Mouse (Mus musculus): ENCODE measurements around the gene Pex10.
"Not testable (repeated sequence)": the region's sequence is repeated elsewhere in the genome, so short reads cannot be mapped to it uniquely, and the experiment has no call there.

Pex10 gene

DNA sequence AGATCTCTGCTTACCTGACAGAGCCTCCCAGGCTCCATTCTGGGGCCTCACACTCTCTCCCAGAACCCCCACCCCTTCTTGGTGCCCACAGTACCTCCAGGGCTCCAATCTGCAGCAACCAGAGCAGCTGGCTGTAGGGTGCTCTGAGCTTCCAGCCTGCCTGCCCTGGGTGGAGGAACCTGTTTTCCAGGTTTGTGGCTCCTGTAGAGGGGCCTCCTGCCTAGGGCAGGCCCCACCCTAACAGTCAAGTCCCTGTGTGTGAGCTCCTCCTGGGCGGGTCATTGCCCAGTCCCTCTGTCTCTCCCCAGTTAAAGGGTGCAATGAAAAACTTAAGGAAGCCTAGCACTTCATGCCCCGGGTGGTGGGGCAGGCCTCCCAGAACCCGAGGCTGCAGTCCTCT, 2.9 kb upstream of the Pex10 start:
- in situ Hi-C loops (cut with MboI; ENCODE audit: low sequenced_read_pairs), result loop anchor here (10.0 to 25.0 kb wide), 3 partner anchors 102 to 902 kb away; partner anchors contain the start of genes Hes5, Megf6, Pank4 and Tprgl

DNA sequence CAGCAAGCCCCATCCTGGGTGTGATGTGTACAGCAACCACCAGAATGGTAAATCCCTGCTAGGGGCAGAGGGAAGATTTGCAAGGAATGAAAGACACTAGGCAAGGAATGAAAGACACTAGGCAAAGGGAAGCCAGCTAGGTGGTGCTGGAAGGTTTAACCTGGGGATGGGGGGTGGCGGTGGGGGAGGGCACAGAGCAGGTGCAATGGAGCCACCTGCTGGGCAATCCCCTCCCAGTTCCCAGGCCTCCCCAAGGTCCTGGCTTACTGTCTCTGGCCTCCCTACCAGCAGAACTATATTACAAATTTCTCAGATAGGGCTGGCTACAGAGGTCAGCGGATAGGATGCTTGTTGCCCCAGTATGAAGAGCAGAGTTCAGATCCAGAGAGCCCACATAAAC, 2.3 kb upstream of the Pex10 start:
- in situ Hi-C loops (cut with MboI; ENCODE audit: low sequenced_read_pairs), result loop anchor here (10.0 to 25.0 kb wide), 3 partner anchors 102 to 902 kb away; partner anchors contain the start of genes Hes5, Megf6, Pank4 and Tprgl

DNA sequence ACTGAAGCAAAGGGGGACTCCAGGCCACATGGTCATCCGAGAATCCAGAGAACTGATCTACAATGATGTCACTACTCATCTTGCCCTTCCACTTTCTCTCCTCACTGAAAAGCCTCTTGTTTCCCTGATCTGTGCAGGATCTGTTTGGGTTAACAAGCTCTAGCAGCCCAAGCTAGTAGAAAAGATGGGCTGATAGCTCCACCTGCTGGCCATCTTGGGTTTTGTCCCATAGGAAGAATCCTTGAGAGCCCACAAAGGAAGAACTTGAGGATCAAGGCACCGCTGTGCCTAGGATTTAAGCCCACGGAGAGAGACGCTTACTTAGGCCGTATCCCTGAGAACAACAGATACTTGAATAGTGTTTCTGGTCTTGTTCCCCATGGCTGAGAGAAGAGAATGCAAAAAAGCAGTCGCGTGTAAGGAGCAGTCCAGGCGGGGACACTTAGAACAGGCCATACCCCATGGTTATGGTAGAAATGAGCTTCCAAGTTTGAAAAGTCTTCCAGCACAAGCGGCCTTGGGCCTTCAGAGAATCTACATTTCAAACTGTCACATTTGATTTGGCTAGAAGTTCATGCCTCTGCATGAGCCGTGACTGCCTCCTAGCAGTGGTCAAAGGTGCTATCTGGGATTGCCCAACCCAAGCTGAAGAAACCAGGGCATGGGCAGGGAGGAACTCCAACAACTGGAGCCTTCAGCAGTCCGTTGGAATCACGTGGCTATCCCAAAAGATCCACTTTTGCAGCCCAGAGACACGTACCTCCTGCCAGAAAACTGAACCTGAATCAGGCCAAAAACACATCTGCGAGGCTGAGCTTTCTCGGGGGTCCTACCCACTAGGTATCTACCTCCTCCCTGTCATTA, 614 bp upstream of the Pex10 start:
- in situ Hi-C loops (cut with MboI; ENCODE audit: low sequenced_read_pairs), result loop anchor here (10.0 to 25.0 kb wide), 3 partner anchors 104 to 904 kb away; partner anchors contain the start of genes Hes5, Megf6, Pank4 and Tprgl

DNA sequence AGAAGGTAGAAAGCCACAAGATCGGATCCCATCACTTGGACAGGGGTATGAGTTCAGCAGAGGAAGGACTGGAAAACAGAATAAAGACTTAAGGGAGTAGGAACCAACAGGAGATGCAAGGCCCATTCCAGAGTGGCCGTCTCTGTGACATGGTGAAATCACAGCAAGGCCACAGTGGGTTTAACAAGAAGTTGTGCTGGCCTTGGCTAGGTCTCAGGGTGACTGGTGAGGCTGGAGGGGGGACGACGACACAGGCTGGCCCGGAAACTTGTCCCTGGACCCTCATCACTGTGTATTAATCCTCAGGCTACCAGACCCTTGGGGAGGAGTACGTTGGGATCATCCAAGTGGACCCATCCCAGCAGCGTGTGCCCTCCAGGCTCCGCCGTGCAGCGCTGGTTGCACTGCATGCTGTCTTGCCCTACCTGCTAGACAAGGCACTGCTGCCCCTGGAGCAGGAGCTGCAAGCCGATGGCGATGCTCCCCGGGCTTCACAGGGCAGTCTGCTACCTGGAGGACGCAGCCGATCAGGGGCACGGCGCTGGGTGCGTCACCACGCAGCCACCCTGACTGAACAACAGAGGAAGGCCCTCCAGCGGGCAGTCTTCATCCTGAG, 1.6 kb downstream of the Pex10 start:
- in situ Hi-C loops (cut with MboI; ENCODE audit: low sequenced_read_pairs), result loop anchor here (10.0 to 25.0 kb wide), 3 partner anchors 106 to 906 kb away; partner anchors contain the start of genes Hes5, Megf6, Pank4 and Tprgl

DNA sequence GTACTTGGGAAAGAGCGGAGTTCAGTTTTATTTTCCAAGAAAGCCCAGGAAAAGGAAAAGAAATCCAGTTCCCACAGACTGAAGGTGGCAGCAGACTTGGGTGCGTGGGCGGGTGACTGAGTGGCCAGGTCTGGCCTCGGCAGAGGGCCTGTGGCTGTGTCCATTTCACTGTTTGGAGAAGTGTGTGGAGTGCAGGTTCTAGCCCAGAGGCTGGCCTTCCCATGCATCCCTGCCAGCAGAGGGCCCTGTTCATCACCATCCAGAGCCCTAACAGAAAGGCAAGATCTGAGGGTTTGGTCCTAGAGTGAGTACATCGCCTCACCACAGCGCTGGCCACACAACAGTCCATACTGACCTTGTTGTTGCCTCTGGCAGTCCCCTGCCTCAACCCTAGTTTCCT, 2.4 kb downstream of the Pex10 start:
- in situ Hi-C loops (cut with MboI; ENCODE audit: low sequenced_read_pairs), result loop anchor here (10.0 to 25.0 kb wide), 3 partner anchors 107 to 907 kb away; partner anchors contain the start of genes Hes5, Megf6, Pank4 and Tprgl

DNA sequence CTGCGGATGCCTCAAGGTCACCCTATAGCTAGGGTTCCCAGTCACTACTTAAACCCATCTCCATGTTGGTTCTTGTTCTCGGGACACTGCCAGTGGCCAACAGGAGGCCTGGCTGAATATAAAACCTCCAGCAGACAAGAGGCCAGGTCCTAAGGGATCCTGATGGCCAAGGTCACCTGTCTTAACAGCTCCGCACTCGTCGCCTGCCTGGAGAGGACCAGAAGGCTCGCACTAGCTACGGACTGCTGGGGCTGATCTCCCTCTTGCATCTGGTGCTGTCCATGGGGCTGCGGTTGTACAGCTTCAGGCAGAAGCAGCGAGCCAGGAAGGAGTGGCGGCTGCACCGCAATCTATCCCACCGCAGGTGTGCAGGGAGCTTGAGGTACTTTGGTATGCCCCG, 3.4 kb downstream of the Pex10 start:
- in situ Hi-C loops (cut with MboI; ENCODE audit: low sequenced_read_pairs), result loop anchor here (25.0 kb wide), 2 partner anchors 108 to 908 kb away; partner anchors contain the start of genes Hes5, Megf6, Pank4 and Tprgl

DNA sequence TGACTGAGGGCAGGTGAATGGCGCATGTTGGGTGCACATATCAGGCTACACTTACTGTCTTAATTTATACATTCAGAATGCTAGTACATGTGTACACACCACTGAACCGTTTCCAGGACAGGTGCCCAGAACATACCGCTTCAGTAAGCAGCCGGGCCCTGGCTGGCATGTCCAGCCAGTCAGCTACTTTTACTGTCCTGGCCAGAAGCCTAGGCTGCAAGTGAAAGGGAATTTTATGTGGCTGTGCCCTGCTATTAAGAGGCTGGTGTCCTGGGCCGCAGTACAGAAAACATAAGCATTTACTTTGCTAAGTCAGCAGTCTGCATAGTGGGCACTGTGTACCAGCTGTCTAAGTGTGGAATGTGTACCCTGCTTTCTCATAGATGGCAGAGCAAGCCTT, 4.1 kb downstream of the Pex10 start:
- in situ Hi-C loops (cut with MboI; ENCODE audit: low sequenced_read_pairs), result loop anchor here (25.0 kb wide), 2 partner anchors 109 to 909 kb away; partner anchors contain the start of genes Hes5, Megf6, Pank4 and Tprgl

DNA sequence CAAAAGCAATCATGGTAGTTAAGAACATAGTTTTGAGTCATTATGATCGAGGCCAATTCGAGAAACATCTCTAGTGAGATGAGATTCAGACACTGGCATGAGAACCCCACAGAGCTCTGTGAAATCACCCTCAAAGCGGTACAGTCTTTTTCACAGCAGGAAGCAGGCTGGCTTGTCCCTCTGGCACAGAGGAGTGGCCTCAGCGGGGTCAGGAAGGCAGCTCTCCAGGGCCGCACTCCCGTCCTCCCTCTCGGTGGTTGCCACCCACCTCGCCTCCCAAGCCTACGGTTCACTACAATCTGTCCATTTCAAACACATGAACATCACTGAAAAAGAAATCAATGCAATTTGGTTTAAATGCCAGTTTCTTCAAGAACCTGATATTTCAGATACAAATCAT, 7.6 kb downstream of the Pex10 start:
- in situ Hi-C loops (cut with MboI; ENCODE audit: low sequenced_read_pairs), result loop anchor here (25.0 kb wide), 2 partner anchors 112 to 912 kb away; partner anchors contain the start of genes Hes5, Megf6, Pank4 and Tprgl

DNA sequence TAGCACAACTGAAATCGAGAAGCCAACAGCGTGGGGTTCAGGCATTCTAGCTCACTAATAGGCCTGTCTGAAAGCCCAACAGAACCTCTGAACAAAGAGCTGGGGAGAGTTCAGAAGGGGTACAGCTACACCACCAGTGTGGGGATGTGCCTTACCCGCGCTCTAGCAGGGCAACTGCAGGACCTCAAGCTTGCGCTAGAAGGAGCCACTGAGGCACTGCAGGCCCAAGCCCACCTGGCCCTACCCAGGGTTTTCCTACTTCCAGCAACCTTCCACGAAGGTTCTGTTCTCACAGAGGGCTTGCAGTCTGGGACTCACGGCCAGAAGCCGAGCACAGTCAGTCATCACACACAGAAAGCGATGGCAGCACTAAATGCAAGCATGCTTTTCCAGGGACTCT, 8.3 kb downstream of the Pex10 start:
- in situ Hi-C loops (cut with MboI; ENCODE audit: low sequenced_read_pairs), result no loop called here

DNA sequence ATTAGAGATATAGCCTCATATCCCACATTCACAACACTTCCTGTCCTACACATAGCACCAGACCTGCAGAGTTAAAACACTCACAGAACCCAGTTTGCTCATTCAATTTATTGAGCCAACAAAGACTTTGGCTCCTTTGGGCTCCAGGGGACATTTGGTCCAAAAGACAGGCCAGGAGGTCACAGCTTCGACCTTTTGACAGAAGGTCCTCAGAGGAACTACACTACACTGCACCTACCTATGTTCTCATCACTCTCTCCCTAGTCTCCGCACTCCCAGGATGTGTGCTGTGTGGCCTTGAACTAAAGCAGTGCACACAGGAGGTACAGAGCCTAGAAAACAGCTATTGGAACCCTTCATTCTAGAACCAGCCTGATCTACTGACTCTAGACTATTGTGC, 9.0 kb downstream of the Pex10 start:
- in situ Hi-C loops (cut with MboI; ENCODE audit: low sequenced_read_pairs), result no loop called here

DNA sequence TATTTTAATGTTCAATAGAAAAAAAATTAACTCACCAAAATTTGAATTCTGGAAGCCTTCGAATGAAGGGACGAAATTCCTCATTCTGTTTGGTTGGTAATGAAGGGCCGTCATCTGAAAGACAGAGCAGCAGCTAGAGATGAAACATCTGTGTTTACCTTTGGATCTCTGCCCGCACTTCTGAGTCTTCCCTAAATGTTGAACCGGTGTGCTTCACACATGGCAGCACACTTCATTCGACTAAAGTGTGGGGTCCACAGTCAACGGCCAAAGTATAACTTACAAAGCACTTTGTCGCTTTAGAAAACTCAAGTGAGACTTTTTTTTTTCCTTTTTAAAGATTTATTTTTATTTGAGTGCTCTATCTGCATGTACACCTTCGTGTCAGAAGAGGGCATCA, 9.9 kb downstream of the Pex10 start:
- in situ Hi-C loops (cut with MboI; ENCODE audit: low sequenced_read_pairs), result no loop called here

DNA sequence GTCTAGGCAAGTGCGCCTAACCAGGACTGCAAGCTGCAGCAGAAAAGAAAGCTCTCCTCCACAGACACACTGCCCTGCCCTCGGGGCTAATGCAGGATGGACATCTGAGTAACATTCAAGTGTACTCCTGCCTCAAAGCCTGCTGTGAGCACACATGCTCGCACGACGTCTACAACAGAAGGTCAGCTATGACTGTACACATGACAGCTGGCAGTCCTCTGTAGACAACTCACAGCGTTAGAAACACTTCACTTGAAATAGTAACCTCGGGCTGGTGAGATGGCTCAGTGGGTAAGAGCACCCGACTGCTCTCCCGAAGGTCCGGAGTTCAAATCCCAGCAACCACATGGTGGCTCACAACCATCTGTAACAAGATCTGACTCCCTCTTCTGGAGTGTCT, 12.0 kb downstream of the Pex10 start:
- in situ Hi-C loops (cut with MboI; ENCODE audit: low sequenced_read_pairs), result not testable (repeated sequence)

DNA sequence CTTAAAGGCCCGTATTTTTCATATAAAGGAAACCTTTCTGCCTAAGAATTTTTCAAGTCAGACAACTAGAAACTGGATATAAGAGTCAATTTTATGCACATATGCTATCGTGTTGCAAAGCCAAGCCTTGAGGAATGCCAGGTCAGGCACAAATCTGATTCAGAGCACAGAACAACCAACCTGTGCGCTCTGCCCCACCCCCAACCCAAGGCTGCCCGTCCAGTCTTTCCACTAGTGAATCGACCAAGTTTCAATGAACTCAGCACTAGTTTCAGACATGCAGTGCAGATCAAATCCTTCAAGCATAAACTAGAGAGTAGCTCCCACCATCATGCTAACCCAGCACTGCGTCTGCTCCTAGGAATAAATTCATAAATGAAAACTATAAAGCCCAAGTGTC, 12.8 kb downstream of the Pex10 start:
- in situ Hi-C loops (cut with MboI; ENCODE audit: low sequenced_read_pairs), result no loop called here

DNA sequence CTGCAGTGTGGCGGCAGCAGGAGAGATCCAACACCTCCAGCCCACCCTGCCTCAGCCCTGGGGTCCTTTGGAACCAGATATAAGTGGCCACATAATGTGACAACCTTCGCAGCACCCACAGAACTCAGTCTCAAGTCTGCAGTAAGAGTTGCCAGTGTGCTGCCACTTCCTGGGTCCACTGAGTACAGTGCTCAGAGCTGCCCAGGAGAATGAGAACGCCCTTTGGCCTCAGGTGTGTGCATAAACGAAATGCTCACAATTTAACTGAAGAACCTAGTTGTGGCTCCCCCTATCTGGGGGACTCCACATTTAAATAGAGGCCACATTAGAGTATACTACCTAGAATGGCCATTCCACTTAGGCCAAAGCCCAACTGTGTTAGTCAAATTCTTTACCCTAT, 16.7 kb downstream of the Pex10 start:
- in situ Hi-C loops (cut with MboI; ENCODE audit: low sequenced_read_pairs), result no loop called here

DNA sequence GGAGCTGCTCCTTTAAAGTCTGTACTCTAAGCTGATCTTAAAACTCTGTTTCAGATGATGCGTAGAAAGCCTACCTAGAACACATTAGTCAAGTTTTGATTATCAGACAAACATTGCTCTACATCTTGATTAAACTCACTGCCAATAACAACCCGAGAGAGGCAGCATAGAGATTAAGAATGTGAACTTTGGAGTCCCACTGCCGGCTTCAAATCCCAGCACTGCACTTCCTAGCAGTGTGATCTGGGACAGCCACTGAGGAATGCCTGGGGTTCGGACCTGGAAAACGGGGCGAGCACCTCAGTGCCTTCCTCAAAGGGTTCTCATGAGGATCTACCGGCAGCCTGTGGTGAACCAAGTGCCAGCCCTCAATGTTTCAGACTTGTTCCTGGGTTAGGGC, 17.5 kb downstream of the Pex10 start:
- in situ Hi-C loops (cut with MboI; ENCODE audit: low sequenced_read_pairs), result no loop called here

DNA sequence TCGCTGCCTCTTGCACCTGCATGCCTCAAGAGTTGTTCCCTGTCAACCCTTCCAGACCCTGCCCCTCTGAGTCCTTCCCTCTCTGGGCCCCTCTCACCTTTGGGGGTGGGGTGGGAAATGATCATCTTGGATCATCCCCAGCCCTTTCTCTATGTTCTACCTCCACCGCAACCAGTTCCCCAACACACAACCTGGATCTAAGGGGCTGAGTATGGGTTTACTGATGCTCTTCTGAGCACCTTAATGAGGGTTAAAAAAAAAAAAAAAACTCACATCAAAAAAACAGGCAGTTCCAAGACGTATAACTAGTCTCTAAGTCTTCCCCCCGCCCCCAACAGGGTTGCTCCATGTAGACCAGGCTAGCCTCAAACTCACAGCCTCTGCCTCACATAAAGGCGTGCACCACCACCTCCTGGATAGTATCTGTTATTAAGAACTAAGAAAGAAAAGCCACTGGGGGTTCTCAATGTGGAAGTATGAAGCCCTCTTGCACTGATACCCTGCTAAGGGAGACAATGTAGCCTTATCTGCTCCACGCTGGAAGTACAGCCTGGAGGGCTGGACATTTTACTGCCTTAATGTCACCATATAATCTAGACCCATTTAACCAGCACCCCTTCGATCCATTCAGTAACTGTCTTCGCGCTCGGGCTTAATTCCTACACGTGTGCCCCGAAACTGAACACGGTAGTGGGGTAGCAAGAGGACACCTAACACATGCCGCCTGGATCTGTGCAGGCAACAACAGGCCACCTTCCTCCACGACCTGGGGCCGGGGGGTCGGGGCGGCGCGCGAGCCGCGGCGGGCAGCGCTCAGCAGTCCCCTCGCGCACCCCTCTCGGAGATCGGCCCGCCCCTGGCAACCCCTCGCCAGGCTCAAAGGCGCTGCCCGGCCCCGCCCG, 18.6 kb downstream of the Pex10 start:
- in situ Hi-C loops (cut with MboI; ENCODE audit: low sequenced_read_pairs), result no loop called here

DNA sequence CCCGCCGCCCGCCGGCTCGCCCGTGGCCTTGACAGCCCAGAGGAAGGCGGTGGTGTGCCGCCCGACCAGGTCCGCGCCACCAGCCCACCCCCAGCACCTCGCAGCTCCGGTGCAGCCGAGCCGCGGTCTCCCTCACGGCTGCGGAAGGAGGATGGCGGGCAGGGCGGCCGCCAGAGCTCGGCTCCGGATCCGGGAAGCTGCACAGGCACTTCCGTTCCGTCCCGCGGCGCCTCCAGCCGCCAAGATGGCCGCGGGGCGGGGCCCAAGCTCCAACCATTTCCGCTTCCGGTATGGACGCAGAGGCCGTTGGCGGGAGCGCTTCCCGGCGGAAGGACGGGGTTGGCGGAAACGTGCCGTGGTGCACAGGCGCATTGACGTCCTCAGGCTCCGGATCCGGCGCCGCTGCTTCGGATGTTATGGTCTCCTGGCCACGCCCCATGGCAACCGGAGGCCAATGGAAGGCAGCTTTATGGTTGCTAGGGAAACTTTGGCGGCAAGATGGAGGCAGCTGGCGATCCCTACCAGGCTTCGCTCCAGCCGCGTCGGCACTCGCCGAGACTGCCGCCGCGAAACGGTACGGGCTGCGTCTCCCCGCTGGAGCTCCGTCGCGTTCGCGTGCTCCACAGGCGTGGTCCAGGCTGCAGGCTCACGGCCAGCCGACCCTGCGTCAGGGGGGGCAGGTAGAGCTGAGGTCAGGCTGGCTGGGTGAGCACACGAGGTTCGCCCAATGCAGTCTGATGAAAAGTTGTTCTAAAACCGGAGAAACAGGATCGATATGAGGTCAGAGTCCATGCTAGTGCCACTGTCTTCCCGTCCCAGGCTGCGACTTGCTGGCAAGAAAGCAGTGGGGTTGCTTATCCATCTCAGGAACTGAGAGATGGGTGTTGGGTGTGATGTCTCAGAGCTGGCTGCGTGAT, 19.6 kb downstream of the Pex10 start, which contains the start of the genes Rer1 and Morn1:
Gene Rer1 (minus strand): TSS at position 275 of the 917 bp plus-strand sequence.
Gene Morn1 (plus strand): TSS at position 470 of the 917 bp plus-strand sequence.
- in situ Hi-C loops (cut with MboI; ENCODE audit: low sequenced_read_pairs), result no loop called here

DNA sequence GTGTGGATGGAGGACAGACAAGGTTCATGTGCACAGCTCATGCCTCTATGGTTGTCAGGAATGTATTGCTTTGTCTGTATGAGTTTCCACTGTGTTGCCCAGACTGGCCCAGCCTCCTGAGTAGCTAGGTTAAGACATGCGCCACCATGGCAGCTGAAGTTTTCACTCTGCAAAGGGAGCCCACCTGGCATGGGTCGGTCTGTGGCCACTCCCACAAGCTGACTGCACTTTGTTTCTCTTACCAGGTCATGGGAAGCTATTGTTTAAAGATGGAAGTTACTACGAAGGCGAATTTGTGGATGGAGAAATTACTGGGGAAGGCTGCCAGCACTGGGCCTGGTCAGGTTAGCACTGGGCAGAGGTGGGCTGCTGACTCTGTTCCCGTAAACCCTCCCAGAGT, 22.4 kb downstream of the Pex10 start:
- in situ Hi-C loops (cut with MboI; ENCODE audit: low sequenced_read_pairs), result no loop called here

DNA sequence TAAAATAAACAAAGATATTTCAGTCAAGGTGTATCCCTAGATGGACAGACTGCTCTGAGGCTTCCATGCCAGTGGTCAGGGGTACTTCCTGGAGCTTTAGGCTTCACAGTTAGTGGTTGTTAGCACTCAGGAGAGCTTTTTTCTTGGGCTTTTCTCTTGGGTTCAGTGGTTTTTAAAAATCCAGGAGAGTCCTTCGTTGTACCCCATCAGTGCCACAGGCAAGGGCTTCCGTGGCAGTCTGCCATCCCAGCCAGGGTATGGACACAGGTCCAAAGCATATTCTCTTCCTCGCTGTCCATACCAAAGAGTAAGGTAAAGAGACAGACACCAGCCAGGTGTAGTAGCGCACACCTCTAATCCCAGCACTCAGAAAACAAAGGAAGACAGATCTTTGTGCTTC, 23.3 kb downstream of the Pex10 start:
- in situ Hi-C loops (cut with MboI; ENCODE audit: low sequenced_read_pairs), result loop anchor here (5.0 kb wide), 1 partner anchor 157 kb away; the partner anchor contains the start of gene Faap20
